Mouse (Mus musculus) kidney, postnatal 14 days (tissue): Measurements from ENCODE around the gene Klf7.
A peak's percentile ranks its signal among the peaks of the same experiment; 100 is the strongest.

ENCODE experiments used
- DNase-seq: peaks from one replicate; pipeline ENCODE4 v3.0.0; 2022; ENCODE audit warnings: mixed read lengths

The Klf7 gene

GRCm38 (mm10) chr1:64104665-64105064, 17.4 kb downstream of the Klf7 start:
- no peak for DNase-seq

- DNase-seq = no peak
Observed at GRCm38 (mm10) chr1:64101331-64101730, 20.8 kb downstream of the Klf7 start.

GRCm38 (mm10) chr1:64098800-64099199, 23.3 kb downstream of the Klf7 start:
- DNase-seq = no peak

- peak; percentile 63 for DNase-seq
Observed at GRCm38 (mm10) chr1:64097640-64098287, 24.3 kb downstream of the Klf7 start.

- DNase-seq = no peak
Observed at GRCm38 (mm10) chr1:64093018-64093417, 29.1 kb downstream of the Klf7 start.

- DNase-seq = no peak
Observed at GRCm38 (mm10) chr1:64091591-64091990, 30.5 kb downstream of the Klf7 start.

GRCm38 (mm10) chr1:64090566-64090965, 31.5 kb downstream of the Klf7 start:
- DNase-seq = no peak

GRCm38 (mm10) chr1:64089691-64090090, 32.4 kb downstream of the Klf7 start:
- no peak for DNase-seq

GRCm38 (mm10) chr1:64088604-64089320, 33.3 kb downstream of the Klf7 start:
- peak; percentile 30 for DNase-seq

- DNase-seq = peak; percentile 70
Observed at GRCm38 (mm10) chr1:64087657-64088603, 34.2 kb downstream of the Klf7 start.

- no peak for DNase-seq
Observed at GRCm38 (mm10) chr1:64085875-64086274, 36.2 kb downstream of the Klf7 start.

- no peak for DNase-seq
Observed at GRCm38 (mm10) chr1:64085361-64085760, 36.7 kb downstream of the Klf7 start.

- no peak for DNase-seq
Observed at GRCm38 (mm10) chr1:64084706-64085105, 37.4 kb downstream of the Klf7 start.

- DNase-seq = no peak
Observed at GRCm38 (mm10) chr1:64081791-64082190, 40.3 kb downstream of the Klf7 start.

- no peak for DNase-seq
Observed at GRCm38 (mm10) chr1:64081217-64081616, 40.9 kb downstream of the Klf7 start.

- no peak for DNase-seq
Observed at GRCm38 (mm10) chr1:64080263-64080662, 41.8 kb downstream of the Klf7 start.

GRCm38 (mm10) chr1:64078747-64079211, 43.3 kb downstream of the Klf7 start:
- peak; percentile 15 for DNase-seq

GRCm38 (mm10) chr1:64078011-64078746, 43.9 kb downstream of the Klf7 start:
- DNase-seq = peak; percentile 44

GRCm38 (mm10) chr1:64074051-64074450, 48.0 kb downstream of the Klf7 start:
- no peak for DNase-seq

- DNase-seq = no peak
Observed at GRCm38 (mm10) chr1:64070947-64071346, 51.1 kb downstream of the Klf7 start.

GRCm38 (mm10) chr1:64066320-64067254, 55.5 kb downstream of the Klf7 start:
- DNase-seq = no peak
